Mouse (Mus musculus) frontal cortex, postnatal 14 days (tissue): Measurements from ENCODE around the gene Olfr1018.

Source experiments
- DNase-seq, 2 experiments: peaks; one replicate each; pipeline ENCODE4 v3.0.0; 2022; ENCODE audit warnings: low spot score in 2 of 2

The Olfr1018 gene

GRCm38 (mm10) chr2:85818179-85818578 is at the start of gene Olfr1018:
TSS of gene Olfr1018 (plus strand) at chr2:85818479.
- DNase-seq = no peak

GRCm38 (mm10) chr2:85772413-85772812 is 45.9 kb upstream of the Olfr1018 start, which contains the start of gene Olfr1014:
TSS of gene Olfr1014 (plus strand) at chr2:85772713.
- no peak for DNase-seq

GRCm38 (mm10) chr2:85781717-85782116 is 36.6 kb upstream of the Olfr1018 start, which contains the start of gene Olfr1015:
TSS of gene Olfr1015 (plus strand) at chr2:85782017.
- DNase-seq = no peak

GRCm38 (mm10) chr2:85792331-85792730 is 25.9 kb upstream of the Olfr1018 start:
- no peak for DNase-seq

GRCm38 (mm10) chr2:85802444-85802843 is 15.8 kb upstream of the Olfr1018 start, which contains the start of gene Olfr1016:
TSS of gene Olfr1016 (minus strand) at chr2:85802544.
- DNase-seq = no peak

GRCm38 (mm10) chr2:85804501-85804900 is 13.8 kb upstream of the Olfr1018 start:
- DNase-seq = no peak

GRCm38 (mm10) chr2:85845383-85845782 is 27.1 kb downstream of the Olfr1018 start, which contains the start of gene Olfr1019:
TSS of gene Olfr1019 (minus strand) at chr2:85845483.
- DNase-seq = no peak

GRCm38 (mm10) chr2:85846730-85847129 is 28.5 kb downstream of the Olfr1018 start, which contains the start of gene Olfr1020:
TSS of gene Olfr1020 (plus strand) at chr2:85847030.
- no peak for DNase-seq

GRCm38 (mm10) chr2:85868294-85868693 is 50.0 kb downstream of the Olfr1018 start, which contains the start of gene Olfr1022:
TSS of gene Olfr1022 (plus strand) at chr2:85868594.
- DNase-seq = no peak
